Mouse (Mus musculus) liver, embryonic 14.5 days (tissue): ENCODE results near the gene AC129217.1.

Experiments used
- CTCF ChIP-seq: IDR thresholded peaks from 2 replicates; pipeline ENCODE4 v1.5.1; 2016; ENCODE audit warnings: antibody characterized with exemption, low read depth, control low read depth
- EP300 ChIP-seq: IDR thresholded peaks from 2 replicates; pipeline ENCODE4 v1.6.1; 2016; ENCODE audit warnings: antibody characterized with exemption, low read depth

DNA sequence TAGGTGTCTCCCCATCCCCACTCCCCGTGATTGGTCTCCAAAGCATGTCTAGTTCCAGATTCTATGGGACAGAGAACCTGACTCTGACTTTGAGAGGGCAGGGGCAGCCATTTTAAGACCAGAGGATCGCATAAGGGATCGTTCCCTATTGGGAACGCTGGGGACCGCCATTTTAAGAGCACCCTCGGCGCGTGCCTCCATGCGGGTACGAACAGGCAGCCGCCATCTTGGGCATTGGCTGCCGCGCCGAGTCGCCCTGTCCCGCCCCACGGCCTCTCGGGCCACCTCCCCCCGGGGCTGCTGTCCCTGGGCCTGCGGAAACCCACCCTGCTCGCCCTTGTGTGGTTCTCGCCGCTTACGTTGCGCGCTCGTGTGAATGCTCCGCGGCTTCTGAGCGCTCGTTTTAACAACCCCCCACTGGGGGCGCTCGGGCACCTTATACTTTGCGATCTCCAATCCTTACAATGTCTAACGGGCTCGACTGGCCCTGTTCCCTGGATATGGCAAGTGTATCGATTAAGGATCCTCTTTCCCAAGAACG, 7.7 kb downstream of the AC129217.1 start, which contains the start of gene Bscl2:
- TF ChIP-seq CTCF (peak; percentile 73), EP300 (0 out of 2 replicates have a peak, but pooled peaks have one; percentile 23)
